ENCODE assay signal across 11 mouse cellular contexts in the genomic region with DNA sequence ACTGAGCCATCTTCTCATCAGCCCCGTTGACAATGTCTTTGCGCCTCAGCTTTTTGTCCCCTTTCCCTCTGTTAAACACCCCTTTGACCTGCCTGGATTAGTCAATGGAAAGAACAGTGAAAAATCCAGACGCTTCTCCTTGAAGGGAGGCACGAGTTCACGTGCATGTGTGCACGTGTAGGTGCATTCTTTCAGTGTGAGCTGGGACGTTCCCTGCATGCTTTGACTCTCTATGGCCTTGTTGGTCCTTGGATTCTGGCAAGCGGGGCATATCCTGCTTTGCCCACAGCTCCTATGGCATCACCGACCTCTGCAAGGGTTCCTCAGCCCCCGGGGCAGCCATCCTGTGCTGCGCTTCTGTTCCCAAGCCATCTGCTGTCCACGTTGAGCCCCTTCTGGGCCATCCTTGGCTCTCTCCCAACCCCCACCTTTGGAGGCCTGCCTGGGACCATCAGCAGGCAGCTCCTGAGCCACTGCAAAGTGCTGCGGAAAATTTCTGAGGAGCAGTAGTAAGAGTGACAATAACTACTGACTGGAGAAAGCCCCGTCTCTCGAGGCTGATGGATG. TPM values are rescaled to one million over a fixed set of nuclear protein-coding genes. Genes with fewer than 3 reads are reported as not detected.
DNase-seq lines count a peak whose midpoint lies in the region; ATAC-seq and TF ChIP-seq lines count a peak whose summit lies in the region.
"Had no signal": no experiment of that assay in that cellular context is flagged by ENCODE, and none has a peak within 500 bp of the region (broad histone marks: within the 10 kb centered on the region; RNA-seq: fewer than 3 reads in every experiment).

No protein-coding gene starts in this region.

- H3K4me1 ChIP-seq in forebrain, embryonic 12.5 days: peaks cover 49% of the 10 kb centered on the region
- peaks cover 11% of the 10 kb centered on the region for H3K4me1 ChIP-seq in forebrain, embryonic 14.5 days (ENCODE audit: control insufficient read depth, insufficient read depth, low read length)
- peaks cover 8% of the 10 kb centered on the region; the same call in 1 of the 2 replicates for H3K4me1 ChIP-seq in kidney, adult 2 months (ENCODE audit: control insufficient read depth, insufficient read depth, low read length)
- peaks cover 28% of the 10 kb centered on the region for H3K4me1 ChIP-seq in limb, embryonic 14.5 days (ENCODE audit: control insufficient read depth, insufficient read depth, low read length)

- no peak for ATAC-seq in forebrain, embryonic 12.5 days (ENCODE audit: low FRiP score)
- ATAC-seq in forebrain, embryonic 14.5 days: no peak
- ATAC-seq in limb, embryonic 14.5 days (ENCODE audit: low FRiP score, low read depth): no peak
- ATAC-seq: CD4-positive, CD25-positive, alpha-beta regulatory T cell, adult 4 months had no signal

- H3K27me3 ChIP-seq in forebrain, embryonic 12.5 days: peaks cover 24% of the 10 kb centered on the region
- no peaks in the 10 kb centered on the region for H3K27me3 ChIP-seq in forebrain, embryonic 14.5 days (replicated peaks; ENCODE audit: control insufficient read depth, insufficient read depth, low read length)
- H3K27me3 ChIP-seq in kidney, adult 2 months (replicated peaks; ENCODE audit: control insufficient read depth, insufficient read depth, low read length): no peaks in the 10 kb centered on the region
- no peaks in the 10 kb centered on the region for H3K27me3 ChIP-seq in limb, embryonic 14.5 days (ENCODE audit: control insufficient read depth, insufficient read depth, low read length)

- H3K4me2 ChIP-seq in forebrain, embryonic 12.5 days: no peak overlapping the region
- no peak overlapping the region for H3K4me2 ChIP-seq in forebrain, embryonic 14.5 days (ENCODE audit: low read length)
- H3K4me2 ChIP-seq in limb, embryonic 14.5 days (replicated peaks; ENCODE audit: low read depth, low read length, severe bottlenecking): no peak overlapping the region

- TF ChIP-seq POLR2A in kidney, adult 2 months (IDR thresholded peaks at IDR 0.05; ENCODE audit: low read depth, low read length): no peak
- TF ChIP-seq POLR2A in limb, embryonic 14.5 days (IDR thresholded peaks at IDR 0.05; ENCODE audit: borderline replicate concordance, extremely low read depth, insufficient read depth, insufficient read length): no peak

- H3K36me3 ChIP-seq in forebrain, embryonic 12.5 days (replicated peaks): peaks cover 6% of the 10 kb centered on the region
- H3K36me3 ChIP-seq in forebrain, embryonic 14.5 days (ENCODE audit: control insufficient read depth, insufficient read depth, low read length): peaks cover 8% of the 10 kb centered on the region; the same call in 1 of the 2 replicates
- no peaks in the 10 kb centered on the region for H3K36me3 ChIP-seq in kidney, adult 2 months (ENCODE audit: control insufficient read depth, insufficient read depth, low read length)
- H3K36me3 ChIP-seq in limb, embryonic 14.5 days (ENCODE audit: control insufficient read depth, insufficient read depth, low read length): peaks cover 8% of the 10 kb centered on the region; the same call in 1 of the 2 replicates

- no peaks in the 10 kb centered on the region for H3K9me3 ChIP-seq in forebrain, embryonic 12.5 days
- no peaks in the 10 kb centered on the region for H3K9me3 ChIP-seq in forebrain, embryonic 14.5 days (replicated peaks; ENCODE audit: control insufficient read depth, low read length)
- H3K9me3 ChIP-seq in limb, embryonic 14.5 days (ENCODE audit: control insufficient read depth, low read length): no peaks in the 10 kb centered on the region

- no peak overlapping the region for H3K27ac ChIP-seq in forebrain, embryonic 12.5 days
- no peak overlapping the region for H3K27ac ChIP-seq in forebrain, embryonic 14.5 days (ENCODE audit: low read depth, low read length)
- H3K27ac ChIP-seq in kidney, adult 2 months (ENCODE audit: insufficient read depth, low read depth, low read length): peak overlapping the region; percentile 75; the same call in 1 of the 2 replicates
- H3K27ac ChIP-seq in limb, embryonic 14.5 days (replicated peaks; ENCODE audit: low read depth, low read length): peak overlapping the region; percentile 72; the same call in 1 of the 2 replicates

- H3K9ac ChIP-seq in forebrain, embryonic 12.5 days: peak overlapping the region; percentile 30; the same call in 1 of the 2 replicates
- H3K9ac ChIP-seq in forebrain, embryonic 14.5 days (ENCODE audit: low read length): no peak overlapping the region
- H3K9ac ChIP-seq in limb, embryonic 14.5 days (ENCODE audit: low read depth, low read length, severe bottlenecking): no peak overlapping the region

- WGBS in forebrain, embryonic 12.5 days: 74% methylated on average over 15 of the region's 15 CpGs
- WGBS in forebrain, embryonic 14.5 days: 71% methylated on average over 15 of the region's 15 CpGs
- 66% methylated on average over 15 of the region's 15 CpGs for WGBS in kidney, adult 2 months
- WGBS in limb, embryonic 14.5 days: 55% methylated on average over 15 of the region's 15 CpGs

- no peak for DNase-seq in forebrain, embryonic 14.5 days (ENCODE audit: low spot score)
- DNase-seq in kidney, adult 2 months: no peak
- DNase-seq in kidney, postnatal 4 days: no peak
- peak; percentile 35 for DNase-seq in R1 (ENCODE audit: low read depth, low spot score)
- no peak for DNase-seq in limb, embryonic 14.5 days (ENCODE audit: low spot score)
- no peak for DNase-seq in urinary bladder, postnatal 14 days (ENCODE audit: low spot score)
- no peak for DNase-seq in lung, postnatal 4 days
- DNase-seq: kidney, postnatal 14 days; liver had no signal

- no peak overlapping the region for H3K4me3 ChIP-seq in forebrain, embryonic 12.5 days (replicated peaks)
- no peak overlapping the region for H3K4me3 ChIP-seq in forebrain, embryonic 14.5 days (ENCODE audit: low read depth, low read length)
- H3K4me3 ChIP-seq in kidney, adult 2 months (ENCODE audit: insufficient read depth, low read depth, low read length): no peak overlapping the region
- H3K4me3 ChIP-seq in limb, embryonic 14.5 days (replicated peaks; ENCODE audit: low read length): no peak overlapping the region

- no peak for TF ChIP-seq CTCF in kidney, adult 2 months (conservative IDR thresholded peaks at IDR 0.05; ENCODE audit: insufficient read depth, insufficient read length, low read depth, low read length)

RNA-seq across cellular contexts. Expression of gene Mrps23, which starts 32.2 kb away (rescaled TPM):
- polyA plus RNA-seq in forebrain, embryonic 12.5 days (2016; fragmentation: Nextera tagmentation; extraction: Ambion mirVana): 62.0 and 67.5 TPM in 2 replicates
- 75.5 and 80.8 TPM in 2 replicates for polyA plus RNA-seq in forebrain, embryonic 14.5 days (2014; fragmentation: Nextera tagmentation; extraction: Ambion mirVana)
- polyA plus RNA-seq in kidney, adult 2 months (2012; rRNA removed): 53.0 and 61.6 TPM in 2 replicates
- polyA plus RNA-seq in limb, embryonic 14.5 days (2012; rRNA removed): 46.9 and 63.5 TPM in 2 replicates
- polyA plus RNA-seq in limb, embryonic 14.5 days (2014; fragmentation: Nextera tagmentation; extraction: Ambion mirVana): 60.2 and 64.7 TPM in 2 replicates

Comparison
In these comparisons a context has a peak if more than half of its experiments do, and no peak if none do; other contexts are left out.
1. H3K27ac ChIP-seq: peak in kidney, adult 2 months (single experiment) and limb, embryonic 14.5 days (single experiment); none in forebrain, embryonic 12.5 days (single experiment) and forebrain, embryonic 14.5 days (single experiment).